Mouse (Mus musculus) limb, embryonic 11.5 days (tissue): ENCODE measurements around the gene Tdgf1. TPM values are rescaled to one million over a fixed set of nuclear protein-coding genes. Genes with fewer than 3 reads are reported as not detected.

Experiments used
- ATAC-seq: fragments of 200-750 bp; cut with Nextera tagmentation; 2 replicates; pipeline ENCODE4 v1.8.0; 2017; ENCODE audit warnings: low read depth; ENCODE audit not compliant: insufficient number of reproducible peaks, low FRiP score, low TSS enrichment
- DNase-seq: peaks from one replicate; pipeline ENCODE4 v3.0.0-alpha.2; 2015; ENCODE audit warnings: low spot score
- H3K27ac ChIP-seq: fragments of 300-500 bp; sonication (generic); replicated peaks from 2 replicates; pipeline ENCODE4 v1.5.1; 2014; ENCODE audit warnings: low read depth, mild to moderate bottlenecking, low read length
- H3K27me3 ChIP-seq: fragments of 300-500 bp; sonication (generic); 2 replicates; pipeline ENCODE4 v1.6.1; 2014; ENCODE audit warnings: mild to moderate bottlenecking, low read length, mixed read lengths; ENCODE audit not compliant: control insufficient read depth, insufficient read depth
- H3K36me3 ChIP-seq: fragments of 300-500 bp; sonication (generic); 2 replicates; pipeline ENCODE4 v1.6.1; 2014; ENCODE audit warnings: mild to moderate bottlenecking, low read length, moderate library complexity, mixed read lengths; ENCODE audit not compliant: control insufficient read depth, insufficient read depth
- H3K4me1 ChIP-seq: fragments of 300-500 bp; sonication (generic); 2 replicates; pipeline ENCODE4 v1.6.1; 2014; ENCODE audit warnings: low read length, mixed read lengths; ENCODE audit not compliant: control insufficient read depth, insufficient read depth
- H3K4me2 ChIP-seq: fragments of 300-500 bp; sonication (generic); 2 replicates; pipeline ENCODE4 v1.6.1; 2014; ENCODE audit warnings: low read depth, mild to moderate bottlenecking, moderate library complexity; ENCODE audit not compliant: severe bottlenecking
- H3K4me3 ChIP-seq: fragments of 300-500 bp; sonication (generic); 2 replicates; pipeline ENCODE4 v1.5.1; 2014; ENCODE audit warnings: low read depth, low read length
- H3K9ac ChIP-seq: fragments of 300-500 bp; sonication (generic); 2 replicates; pipeline ENCODE4 v1.6.1; 2014; ENCODE audit warnings: mild to moderate bottlenecking, low read length
- H3K9me3 ChIP-seq: fragments of 300-500 bp; sonication (generic); 2 replicates; pipeline ENCODE4 v1.6.1; 2016; ENCODE audit warnings: low read length; ENCODE audit not compliant: control insufficient read depth
- WGBS: fragments of 180-500 bp; shearing (Covaris S2); extraction: QIAGEN DNeasy Blood & Tissue Kit; methylation state at CpG from one replicate; pipeline ENCODE4 v1.1.7; 2014; 5-methylcytosine and 5-hydroxymethylcytosine counted together
- polyA plus RNA-seq: library from polyadenylated mRNA; unstranded; fragments of >200 nt; fragmentation: Nextera tagmentation; extraction: Ambion mirVana; gene quantifications from 2 replicates; pipeline ENCODE4 v1.2.1, GENCODE M21; 2014

The Tdgf1 gene
- polyA plus RNA-seq, 1 experiment from 2014 or later: not detected

DNA sequence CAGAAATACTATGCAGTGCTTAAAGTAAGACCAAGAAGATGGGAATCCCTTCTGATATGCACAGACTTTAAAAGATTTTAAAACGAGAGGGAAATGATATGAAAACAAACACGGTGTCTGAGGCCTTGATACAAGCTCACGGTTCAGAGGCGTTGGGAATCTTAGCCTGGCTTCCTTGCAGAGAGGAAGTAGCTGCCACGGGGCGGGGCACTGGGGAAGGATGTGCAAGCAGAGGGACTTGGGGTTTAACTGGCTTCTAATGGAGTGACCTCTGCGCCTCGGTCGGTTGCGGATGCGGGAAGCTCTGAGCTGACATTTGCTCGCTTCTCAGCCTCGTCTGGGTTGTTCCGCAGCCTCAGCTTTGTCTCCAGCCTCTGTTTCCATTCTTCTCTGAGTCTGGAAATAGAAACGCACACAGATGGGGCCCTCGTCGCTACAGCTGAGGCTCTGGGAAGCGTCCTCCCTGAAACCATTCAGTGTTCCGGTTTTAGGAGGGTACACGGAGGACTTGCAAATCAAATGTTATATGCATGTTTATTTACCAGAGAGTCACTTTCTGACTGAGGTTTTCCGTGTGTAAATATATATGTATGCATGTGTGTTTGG, 31.2 kb downstream of the Tdgf1 start:
- no peak for DNase-seq
- 64% methylated on average over 21 of the region's 21 CpGs for WGBS
- no peak for ATAC-seq
- Histone ChIP-seq H3K9me3 (no peaks in the 10 kb centered on the region), H3K36me3 (no peaks in the 10 kb centered on the region), H3K4me3 (no peak overlapping the region), H3K4me1 (no peaks in the 10 kb centered on the region), H3K27ac (no peak overlapping the region), H3K27me3 (no peaks in the 10 kb centered on the region), H3K4me2 (no peak overlapping the region), H3K9ac (no peak overlapping the region)

- no peaks in the 10 kb centered on the region for H3K27me3 ChIP-seq
- no peak overlapping the region for H3K27ac ChIP-seq
- 77% methylated on average over 6 of the region's 6 CpGs for WGBS
- H3K9ac ChIP-seq: no peak overlapping the region
- H3K4me2 ChIP-seq: no peak overlapping the region
- no peaks in the 10 kb centered on the region for H3K4me1 ChIP-seq
- no peaks in the 10 kb centered on the region for H3K9me3 ChIP-seq
- no peak for DNase-seq
- H3K4me3 ChIP-seq: no peak overlapping the region
- no peaks in the 10 kb centered on the region for H3K36me3 ChIP-seq
- no peak for ATAC-seq
Observed at GRCm38 (mm10) chr9:110909371-110909967, 36.5 kb downstream of the Tdgf1 start.

GRCm38 (mm10) chr9:110908631-110909016, 37.3 kb downstream of the Tdgf1 start:
- H3K4me2 ChIP-seq: no peak overlapping the region
- H3K4me1 ChIP-seq: no peaks in the 10 kb centered on the region
- DNase-seq (no peak), ATAC-seq (no peak)
- H3K9ac ChIP-seq: no peak overlapping the region
- no peaks in the 10 kb centered on the region for H3K36me3 ChIP-seq
- 94% methylated on average over 3 of the region's 3 CpGs for WGBS
- H3K9me3 ChIP-seq: no peaks in the 10 kb centered on the region
- no peak overlapping the region for H3K4me3 ChIP-seq
- no peak overlapping the region for H3K27ac ChIP-seq
- no peaks in the 10 kb centered on the region for H3K27me3 ChIP-seq

- Histone ChIP-seq H3K4me1 (no peaks in the 10 kb centered on the region), H3K27ac (no peak overlapping the region), H3K9ac (no peak overlapping the region), H3K9me3 (no peaks in the 10 kb centered on the region), H3K36me3 (no peaks in the 10 kb centered on the region), H3K27me3 (no peaks in the 10 kb centered on the region), H3K4me3 (no peak overlapping the region), H3K4me2 (no peak overlapping the region)
- DNase-seq (no peak), ATAC-seq (no peak)
- 79% methylated on average over 4 of the region's 4 CpGs for WGBS
Observed at GRCm38 (mm10) chr9:110907838-110908630, 37.9 kb downstream of the Tdgf1 start.

- no peak for ATAC-seq
- Histone ChIP-seq H3K4me2 (no peak overlapping the region), H3K9me3 (no peaks in the 10 kb centered on the region), H3K4me3 (no peak overlapping the region), H3K36me3 (no peaks in the 10 kb centered on the region), H3K9ac (no peak overlapping the region), H3K27me3 (no peaks in the 10 kb centered on the region), H3K27ac (no peak overlapping the region), H3K4me1 (no peaks in the 10 kb centered on the region)
- no peak for DNase-seq
- WGBS: 94% methylated on average over 11 of the region's 11 CpGs
Observed at GRCm38 (mm10) chr9:110907201-110907837, 38.6 kb downstream of the Tdgf1 start.

GRCm38 (mm10) chr9:110902271-110902670, 43.7 kb downstream of the Tdgf1 start:
- no peak overlapping the region for H3K9ac ChIP-seq
- peaks cover 2% of the 10 kb centered on the region; the same call in 1 of the 2 replicates for H3K36me3 ChIP-seq
- no peaks in the 10 kb centered on the region for H3K4me1 ChIP-seq
- H3K27ac ChIP-seq: no peak overlapping the region
- no peaks in the 10 kb centered on the region for H3K9me3 ChIP-seq
- no peaks in the 10 kb centered on the region for H3K27me3 ChIP-seq
- H3K4me3 ChIP-seq: no peak overlapping the region
- 90% methylated on average over 4 of the region's 4 CpGs for WGBS
- DNase-seq (no peak), ATAC-seq (no peak)
- H3K4me2 ChIP-seq: no peak overlapping the region

DNA sequence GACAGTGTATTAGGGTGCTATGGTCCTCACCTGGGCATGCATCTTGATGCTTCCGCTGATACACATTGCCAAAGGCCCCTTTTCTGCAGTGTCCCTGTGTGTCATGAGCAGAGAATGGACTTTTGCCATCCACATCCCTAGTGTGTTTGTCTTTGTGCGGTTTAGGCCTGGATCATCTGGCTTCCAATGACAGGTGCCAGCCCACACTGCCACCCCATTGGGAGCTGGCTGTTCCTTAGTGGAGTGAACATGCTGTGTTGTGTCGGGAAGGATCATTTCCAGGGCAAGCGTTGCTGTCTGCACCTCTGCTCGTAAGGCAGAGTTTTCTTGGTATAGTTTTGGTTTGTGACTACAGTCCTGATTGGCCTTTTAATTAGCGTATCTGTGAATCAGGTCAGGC, 44.8 kb downstream of the Tdgf1 start:
- Histone ChIP-seq H3K27me3 (no peaks in the 10 kb centered on the region), H3K4me2 (no peak overlapping the region), H3K4me1 (no peaks in the 10 kb centered on the region), H3K36me3 (peaks cover 2% of the 10 kb centered on the region; the same call in 1 of the 2 replicates), H3K4me3 (no peak overlapping the region), H3K27ac (no peak overlapping the region), H3K9ac (no peak overlapping the region), H3K9me3 (no peaks in the 10 kb centered on the region)
- no peak for DNase-seq
- no peak for ATAC-seq
- 90% methylated on average over 6 of the region's 6 CpGs for WGBS

GRCm38 (mm10) chr9:110899451-110900008, 46.4 kb downstream of the Tdgf1 start:
- H3K9me3 ChIP-seq: no peaks in the 10 kb centered on the region
- H3K4me3 ChIP-seq: no peak overlapping the region
- no peak overlapping the region for H3K27ac ChIP-seq
- DNase-seq: no peak
- H3K4me2 ChIP-seq: no peak overlapping the region
- H3K9ac ChIP-seq: no peak overlapping the region
- H3K36me3 ChIP-seq: peaks cover 2% of the 10 kb centered on the region; the same call in 1 of the 2 replicates
- WGBS: 67% methylated on average over 10 of the region's 10 CpGs
- H3K4me1 ChIP-seq: peaks cover 5% of the 10 kb centered on the region; the same call in 1 of the 2 replicates
- no peaks in the 10 kb centered on the region for H3K27me3 ChIP-seq
- no peak for ATAC-seq
